Comparison of ENCODE assay signal across 16 mouse cellular contexts in genomic region chr17:88431987-88432386, GRCm38 (mm10). TPM values are rescaled to one million over a fixed set of nuclear protein-coding genes. Genes with fewer than 3 reads are reported as not detected.
DNase-seq lines count a peak whose midpoint lies in the region; ATAC-seq and TF ChIP-seq lines count a peak whose summit lies in the region.
"Had no signal": no experiment of that assay in that cellular context is flagged by ENCODE, and none has a peak within 500 bp of the region (broad histone marks: within the 10 kb centered on the region; RNA-seq: fewer than 3 reads in every experiment).

No protein-coding gene starts in this region.

- no peak overlapping the region for H3K27ac ChIP-seq in ES-Bruce4 (ENCODE audit: insufficient read depth, low read length)
- peak overlapping the region; percentile 81 for H3K27ac ChIP-seq in liver, embryonic 15.5 days (replicated peaks)
- no peak overlapping the region for H3K27ac ChIP-seq in intestine, embryonic 15.5 days
- H3K27ac ChIP-seq: limb, embryonic 15.5 days had no signal

- TF ChIP-seq POLR2A in ES-Bruce4 (IDR thresholded peaks at IDR 0.05; ENCODE audit: insufficient read depth, low read length), result no peak

- H3K27me3 ChIP-seq in ES-Bruce4 (ENCODE audit: control insufficient read depth, insufficient read depth, low read length, poor library complexity, severe bottlenecking), result no peaks in the 10 kb centered on the region
- H3K27me3 ChIP-seq in erythroblast, embryonic 14.5 days (ENCODE audit: control insufficient read depth), result no peaks in the 10 kb centered on the region
- no peaks in the 10 kb centered on the region for H3K27me3 ChIP-seq in liver, embryonic 15.5 days
- no peaks in the 10 kb centered on the region for H3K27me3 ChIP-seq in intestine, embryonic 15.5 days (replicated peaks)
- H3K27me3 ChIP-seq: limb, embryonic 15.5 days had no signal

- peaks cover 9% of the 10 kb centered on the region; the same call in 1 of the 2 replicates for H3K9me3 ChIP-seq in ES-Bruce4 (replicated peaks; ENCODE audit: control insufficient read depth, insufficient read depth, low read length, poor library complexity, severe bottlenecking)
- peaks cover 2% of the 10 kb centered on the region; the same call in 1 of the 2 replicates for H3K9me3 ChIP-seq in erythroblast, embryonic 14.5 days (ENCODE audit: control insufficient read depth, low read length)
- no peaks in the 10 kb centered on the region for H3K9me3 ChIP-seq in liver, embryonic 15.5 days (replicated peaks)
- H3K9me3 ChIP-seq in intestine, embryonic 15.5 days, result no peaks in the 10 kb centered on the region
- H3K9me3 ChIP-seq: limb, embryonic 15.5 days had no signal

- TF ChIP-seq EP300 in ES-Bruce4 (IDR thresholded peaks at IDR 0.05; ENCODE audit: insufficient read depth, low read depth, low read length), result 0 out of 2 replicates have a peak, but pooled peaks have one; percentile 30

- TF ChIP-seq CTCF in ES-Bruce4 (IDR thresholded peaks at IDR 0.05; ENCODE audit: low read depth, low read length), result no peak

- H3K36me3 ChIP-seq in ES-Bruce4 (ENCODE audit: control insufficient read depth, insufficient read depth, low read length, poor library complexity, severe bottlenecking), result no peaks in the 10 kb centered on the region
- no peaks in the 10 kb centered on the region for H3K36me3 ChIP-seq in erythroblast, embryonic 14.5 days (ENCODE audit: control insufficient read depth)
- H3K36me3 ChIP-seq in liver, embryonic 15.5 days (replicated peaks), result no peaks in the 10 kb centered on the region
- H3K36me3 ChIP-seq in intestine, embryonic 15.5 days, result no peaks in the 10 kb centered on the region
- H3K36me3 ChIP-seq: limb, embryonic 15.5 days had no signal

- ATAC-seq in liver, embryonic 15.5 days (ENCODE audit: insufficient read depth), result peak; percentile 45; the same call in 1 of the 2 replicates
- no peak for ATAC-seq in intestine, embryonic 15.5 days

- no peak overlapping the region for H3K9ac ChIP-seq in ES-Bruce4 (ENCODE audit: low read depth, poor library complexity, severe bottlenecking)
- H3K9ac ChIP-seq in liver, embryonic 15.5 days, result peak overlapping the region; percentile 33
- H3K9ac ChIP-seq in intestine, embryonic 15.5 days, result no peak overlapping the region
- H3K9ac ChIP-seq: limb, embryonic 15.5 days had no signal

- 72% methylated on average over 10 of the region's 10 CpGs for WGBS in liver, embryonic 15.5 days (ENCODE audit: insufficient replicate concordance)
- WGBS in intestine, embryonic 15.5 days, result 86% methylated on average over 10 of the region's 10 CpGs

- peak overlapping the region; percentile 65 for H3K4me2 ChIP-seq in liver, embryonic 15.5 days
- H3K4me2 ChIP-seq in intestine, embryonic 15.5 days (replicated peaks), result no peak overlapping the region
- H3K4me2 ChIP-seq: limb, embryonic 15.5 days; midbrain, embryonic 11.5 days had no signal

- H3K4me3 ChIP-seq in ES-Bruce4 (ENCODE audit: low read depth, low read length), result no peak overlapping the region
- H3K4me3 ChIP-seq in erythroblast, embryonic 14.5 days (replicated peaks), result peak overlapping the region; percentile 43
- peak overlapping the region; percentile 31 for H3K4me3 ChIP-seq in liver, embryonic 15.5 days (replicated peaks)
- H3K4me3 ChIP-seq in intestine, embryonic 15.5 days (replicated peaks), result no peak overlapping the region
- H3K4me3 ChIP-seq: limb, embryonic 15.5 days had no signal

- H3K4me1 ChIP-seq in ES-Bruce4 (ENCODE audit: control insufficient read depth, insufficient read depth, low read length), result peaks cover 5% of the 10 kb centered on the region
- H3K4me1 ChIP-seq in erythroblast, embryonic 14.5 days (ENCODE audit: control insufficient read depth), result peaks cover 49% of the 10 kb centered on the region
- peaks cover 46% of the 10 kb centered on the region for H3K4me1 ChIP-seq in liver, embryonic 15.5 days (replicated peaks)
- H3K4me1 ChIP-seq in intestine, embryonic 15.5 days (replicated peaks), result no peaks in the 10 kb centered on the region
- H3K4me1 ChIP-seq: limb, embryonic 15.5 days had no signal

- DNase-seq in B cell, adult 2 months, result peak; percentile 21 to 35
- no peak for DNase-seq in cerebellum, adult 11-12 months
- no peak for DNase-seq in adrenal gland, adult 8-10 months
- DNase-seq in spleen, adult 12 weeks (ENCODE audit: low spot score), result no peak
- DNase-seq: cerebellum, postnatal 25 days; gastrocnemius, postnatal 14 days; kidney, adult 8-10 months; kidney, postnatal 4 days; lung, postnatal 10 days; thymus, adult 2 months had no signal

RNA-seq across cellular contexts. Expression of gene Foxn2, which starts 8.5 kb away (rescaled TPM):
- 35.4 and 40.9 TPM in 2 replicates for polyA plus RNA-seq in ES-Bruce4 (2011; ENCODE audit: insufficient read depth, insufficient read length, low read depth, missing spikeins)
- 0.42 and 0.50 TPM in 2 replicates for polyA plus RNA-seq in erythroblast, embryonic 14.5 days (2012)
- polyA plus RNA-seq in liver, embryonic 15.5 days (2015; fragmentation: Nextera tagmentation; extraction: Ambion mirVana), result 10.7 and 11.5 TPM in 2 replicates
- 10 to 100 TPM; 15.6 to 19.5 (median 17.7) TPM for total RNA-seq in adrenal gland, adult 8-10 months (2022)
- polyA plus RNA-seq in intestine, embryonic 15.5 days (2015; fragmentation: Nextera tagmentation; extraction: Ambion mirVana), result 16.2 and 16.4 TPM in 2 replicates

Comparison
In these comparisons a context has a peak if more than half of its experiments do, and no peak if none do; other contexts are left out.
1. DNase-seq: peak in B cell, adult 2 months (2 of 2); none in cerebellum, adult 11-12 months (single experiment), adrenal gland, adult 8-10 months (single experiment) and spleen, adult 12 weeks (single experiment).
2. H3K4me3 ChIP-seq: peak in erythroblast, embryonic 14.5 days (single experiment) and liver, embryonic 15.5 days (single experiment); none in ES-Bruce4 (single experiment) and intestine, embryonic 15.5 days (single experiment).